Mouse (Mus musculus) granulocyte monocyte progenitor cell, adult 5-6 weeks (primary cell): ENCODE results near the gene Krtap9-5. TPM values are rescaled to one million over a fixed set of nuclear protein-coding genes. Genes with fewer than 3 reads are reported as not detected.

Source experiments
- ATAC-seq: replicated peaks from 2 replicates; pipeline ENCODE4 v1.8.0; 2016; ENCODE audit warnings: mild to moderate bottlenecking, moderate TSS enrichment, inconsistent platforms; ENCODE audit not compliant: poor library complexity, severe bottlenecking
- total RNA-seq, 2 experiments: library from RNA; stranded (forward) in 1 of 2; stranded (reverse) in 1 of 2; fragments of 200-712, 200-1000 nt in 1 of 2; fragments of >200 nt in 1 of 2; fragmentation: Nextera tagmentation in 1 of 2; gene quantifications; 2 replicates each; pipeline ENCODE4 v1.2.3; 2014 to 2017

The Krtap9-5 gene
- not detected in 2 replicates for total RNA-seq (2014; fragmentation: Nextera tagmentation)
- not detected in 2 replicates for total RNA-seq (2017)

DNA sequence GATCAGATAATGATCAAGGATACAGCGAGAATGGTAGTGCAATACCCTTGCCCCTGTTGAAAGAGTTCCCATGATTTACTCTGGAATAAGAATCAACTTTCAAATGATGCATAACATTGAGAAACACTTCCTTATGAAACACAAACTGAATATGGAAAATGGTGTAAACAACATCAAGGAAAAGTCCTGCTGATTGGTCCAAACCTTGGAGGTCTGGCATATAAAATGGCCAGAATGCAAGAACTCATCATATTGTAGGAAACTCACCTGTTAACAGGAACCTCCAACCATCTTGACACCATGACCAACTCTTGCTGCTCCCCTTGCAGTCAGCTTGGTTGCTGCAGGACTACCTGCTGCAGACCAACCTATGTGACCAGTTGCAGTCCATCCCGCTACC, at the start of gene Krtap9-5:
TSS of gene Krtap9-5 (plus strand) at position 301 of the 400 bp plus-strand sequence.
- ATAC-seq, result no peak

DNA sequence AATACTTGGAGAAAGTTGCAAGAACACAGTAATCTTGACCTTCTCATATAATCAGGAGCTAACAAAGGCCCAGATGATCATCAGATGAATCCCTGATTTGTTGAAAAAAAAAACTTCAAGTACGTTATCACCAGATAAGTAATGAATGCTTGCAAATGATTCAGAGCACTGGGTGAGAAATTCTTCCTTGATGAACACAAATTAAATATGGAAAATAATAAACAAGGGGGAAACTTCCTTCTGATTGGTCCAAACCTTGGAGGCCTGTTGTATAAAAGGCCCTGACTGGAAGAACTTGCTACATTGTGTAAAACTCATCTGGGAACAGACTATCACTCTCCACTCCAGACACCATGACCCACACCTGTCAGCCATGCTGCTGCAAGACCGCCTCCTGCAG, 40.7 kb upstream of the Krtap9-5 start, which contains the start of gene Krtap31-1:
TSS of gene Krtap31-1 (plus strand) at position 301 of the 400 bp plus-strand sequence.
- ATAC-seq, result no peak

DNA sequence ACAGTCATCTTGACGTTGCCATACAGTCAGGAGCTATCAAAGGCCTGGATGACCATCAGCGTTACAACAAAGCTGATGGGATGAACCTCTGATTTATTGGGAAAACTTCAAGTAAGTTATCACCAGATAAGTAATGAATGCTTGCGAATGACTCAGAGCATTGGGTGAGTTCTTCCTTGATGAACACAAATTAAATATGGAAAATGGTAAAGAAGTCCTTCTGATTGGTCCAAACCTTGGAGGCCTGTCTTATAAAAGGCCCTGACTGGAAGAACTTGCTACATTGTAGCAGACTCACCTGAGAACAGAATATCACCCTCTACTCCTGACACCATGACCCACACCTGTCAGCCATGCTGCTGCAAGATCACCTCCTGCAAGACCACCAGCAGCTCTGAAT, 33.8 kb upstream of the Krtap9-5 start, which contains the start of gene Gm11565:
TSS of gene Gm11565 (plus strand) at position 301 of the 400 bp plus-strand sequence.
- no peak for ATAC-seq

DNA sequence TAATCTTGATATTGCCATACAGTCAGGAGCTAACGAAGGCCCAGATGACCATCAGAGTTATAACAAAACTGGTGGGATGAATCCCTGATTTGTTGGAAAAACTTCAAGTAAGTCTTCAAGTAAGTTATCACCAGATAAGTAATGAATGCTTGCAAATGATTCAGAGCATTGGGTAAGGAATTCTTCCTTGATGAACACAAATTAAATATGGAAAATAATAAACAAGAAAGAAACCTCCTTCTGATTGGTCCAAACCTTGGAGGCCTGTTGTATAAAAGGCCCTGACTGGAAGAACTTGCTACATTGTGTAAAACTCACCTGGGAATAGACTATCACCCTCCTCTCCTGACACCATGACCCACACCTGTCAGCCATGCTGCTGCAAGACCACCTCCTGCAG, 12.3 kb upstream of the Krtap9-5 start, which contains the start of gene Krtap31-2:
TSS of gene Krtap31-2 (plus strand) at position 301 of the 400 bp plus-strand sequence.
- ATAC-seq, result no peak

DNA sequence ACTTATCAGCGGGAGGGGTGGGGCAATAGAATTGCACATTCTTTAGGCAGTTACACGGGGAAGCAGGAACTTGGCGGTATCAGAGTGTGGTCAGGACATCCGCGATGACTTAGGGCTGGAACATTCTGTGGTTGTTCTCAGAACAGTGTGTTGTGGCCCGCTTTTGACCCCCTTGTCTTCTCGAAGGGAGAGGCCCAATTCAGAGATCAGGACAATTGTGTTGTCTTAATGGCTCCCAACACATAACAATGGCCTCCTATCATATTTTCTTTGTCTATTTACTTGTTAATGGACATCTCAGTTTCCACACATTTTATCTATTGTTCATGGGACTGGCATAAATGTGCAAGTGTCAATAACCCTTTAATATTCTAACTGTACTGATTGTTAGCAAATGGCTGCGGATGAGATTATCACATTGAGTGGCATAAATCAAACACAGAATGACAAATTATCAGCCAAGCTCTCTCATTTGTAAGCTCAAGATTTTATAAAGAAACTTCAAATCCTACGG, 10.5 kb upstream of the Krtap9-5 start:
- no peak for ATAC-seq

DNA sequence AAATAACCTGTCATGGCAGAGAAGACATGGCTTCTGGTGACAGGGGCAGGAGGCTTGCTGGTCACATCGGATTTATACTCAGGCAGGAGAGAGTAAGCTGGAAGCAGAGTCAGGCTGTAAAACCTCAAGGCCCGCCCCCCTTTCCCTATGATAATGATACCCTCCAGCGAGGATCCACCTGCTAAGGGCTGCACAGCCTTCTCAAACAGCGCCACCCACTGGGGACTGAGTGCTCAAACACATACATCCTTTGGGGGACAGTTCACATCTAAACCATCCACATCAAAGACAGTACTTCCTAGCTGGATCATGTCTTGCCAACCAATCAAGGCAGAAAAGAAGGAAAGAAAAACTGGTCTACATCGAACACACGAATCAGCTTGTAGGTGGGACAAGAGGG, 15.9 kb downstream of the Krtap9-5 start:
- no peak for ATAC-seq

DNA sequence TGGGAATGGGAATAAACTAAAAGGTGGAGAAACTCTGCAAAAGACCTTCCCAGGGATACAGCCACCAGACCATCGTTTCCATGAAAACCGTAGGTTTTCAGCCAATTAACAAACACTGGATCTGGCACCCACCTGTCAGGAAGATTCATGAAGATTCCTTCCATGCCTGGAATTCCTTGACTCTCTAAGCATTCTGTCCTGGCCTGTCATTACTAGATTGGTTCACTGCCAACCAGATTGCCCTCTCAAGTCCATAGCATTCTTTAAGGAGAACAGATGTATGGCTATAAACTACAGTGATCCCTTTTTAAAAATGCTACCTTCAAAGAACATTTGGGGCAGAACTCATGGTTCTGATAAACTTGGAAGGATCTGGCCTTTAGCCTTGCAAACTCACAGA, 17.7 kb downstream of the Krtap9-5 start:
- ATAC-seq, result no peak

DNA sequence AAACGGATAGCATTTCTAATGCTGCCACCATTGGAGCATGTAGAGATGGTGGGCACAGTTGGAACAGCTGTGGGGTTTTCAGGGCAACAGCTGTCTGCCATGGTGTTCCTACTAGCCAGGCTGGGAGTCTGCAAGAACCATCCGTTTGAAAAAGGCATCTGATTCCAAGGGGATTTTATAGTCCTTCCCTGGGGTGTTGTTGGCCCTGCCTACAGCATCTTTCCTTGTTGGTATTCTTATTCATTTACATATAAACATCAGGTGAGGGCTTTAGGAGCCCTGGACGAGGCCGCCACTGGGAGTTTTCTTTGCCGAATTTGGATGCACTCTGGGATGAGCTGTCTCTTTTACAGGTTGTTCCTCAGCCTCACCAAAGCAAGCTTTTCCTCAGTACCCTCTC, 30.7 kb downstream of the Krtap9-5 start, which contains the start of gene Krtap29-1:
TSS of gene Krtap29-1 (minus strand) at position 101 of the 400 bp plus-strand sequence.
- ATAC-seq, result no peak

DNA sequence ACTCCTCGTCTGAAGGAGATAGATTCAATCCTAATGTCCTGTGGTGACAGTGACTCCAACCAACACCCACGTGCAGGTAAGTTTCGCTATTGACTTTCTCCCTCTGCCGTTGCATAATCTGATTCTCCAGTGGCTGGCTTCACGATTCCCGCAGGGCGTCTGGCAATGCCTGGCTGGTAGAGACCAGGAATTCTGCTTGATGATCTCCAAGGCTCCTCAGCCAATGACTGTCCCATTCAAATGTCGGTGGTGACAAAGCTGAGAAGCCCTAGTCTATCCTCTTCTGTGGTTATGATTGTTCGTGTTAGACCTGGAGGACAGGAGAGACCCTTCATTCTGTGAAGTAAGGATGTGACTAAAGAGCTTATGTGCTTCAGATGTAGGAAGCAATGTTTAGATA, 34.5 kb downstream of the Krtap9-5 start:
- no peak for ATAC-seq

DNA sequence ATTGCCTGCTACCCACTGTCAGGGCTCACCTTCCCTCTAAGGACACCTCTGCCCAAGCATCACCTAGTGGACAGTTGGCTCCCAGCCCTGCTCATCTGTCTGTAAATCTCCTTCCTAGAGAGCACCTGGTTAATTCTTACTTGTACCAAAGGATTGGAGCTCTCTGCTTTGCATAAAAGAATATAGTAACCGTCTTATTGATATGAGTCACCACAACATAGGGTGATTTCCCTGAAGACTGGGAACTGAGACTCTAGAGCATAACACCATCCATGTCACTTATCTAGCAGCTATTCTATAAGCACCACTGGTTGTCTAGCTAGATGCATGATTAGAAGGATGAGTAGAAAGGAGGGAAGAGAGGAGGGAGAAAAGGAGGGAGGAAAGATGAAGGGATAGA, 35.2 kb downstream of the Krtap9-5 start:
- no peak for ATAC-seq

DNA sequence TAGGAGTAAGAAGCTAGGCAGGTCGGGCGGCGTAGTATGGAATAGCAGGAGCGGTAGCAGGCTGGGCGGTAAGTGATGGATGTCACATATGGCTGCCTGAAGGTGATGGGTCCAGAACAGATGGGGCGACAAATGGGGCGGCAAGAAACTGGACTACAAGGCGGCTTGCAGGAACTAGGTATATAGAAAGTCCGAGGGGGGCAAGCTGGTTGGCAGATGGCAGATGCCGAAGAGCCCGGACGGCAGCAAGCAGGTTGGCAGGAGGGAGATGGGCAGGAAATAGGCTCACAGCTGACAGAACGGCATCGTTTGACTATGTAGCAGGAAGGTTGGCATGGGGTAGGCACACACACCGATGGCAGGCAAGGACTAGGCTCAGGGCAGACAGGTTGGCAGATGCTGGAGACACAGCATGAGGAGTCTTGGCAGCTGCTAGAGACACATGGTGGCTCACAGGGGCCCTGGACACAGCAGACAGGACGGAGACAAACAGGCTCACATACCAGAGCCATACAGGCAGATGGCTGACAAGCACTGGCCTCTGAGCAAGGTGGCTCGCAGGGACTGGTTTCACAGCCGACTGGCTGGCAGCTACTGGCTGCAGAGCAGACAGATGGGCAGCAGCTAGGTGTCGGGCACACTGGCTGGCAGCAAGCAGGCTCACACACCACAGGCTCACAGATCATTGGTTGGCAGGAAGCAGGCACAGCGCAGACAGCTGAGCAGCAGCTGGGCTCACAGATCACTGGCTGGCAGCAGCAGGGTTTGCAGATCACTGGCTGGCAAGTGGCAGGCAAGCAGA, 37.2 kb downstream of the Krtap9-5 start:
- ATAC-seq, result no peak

DNA sequence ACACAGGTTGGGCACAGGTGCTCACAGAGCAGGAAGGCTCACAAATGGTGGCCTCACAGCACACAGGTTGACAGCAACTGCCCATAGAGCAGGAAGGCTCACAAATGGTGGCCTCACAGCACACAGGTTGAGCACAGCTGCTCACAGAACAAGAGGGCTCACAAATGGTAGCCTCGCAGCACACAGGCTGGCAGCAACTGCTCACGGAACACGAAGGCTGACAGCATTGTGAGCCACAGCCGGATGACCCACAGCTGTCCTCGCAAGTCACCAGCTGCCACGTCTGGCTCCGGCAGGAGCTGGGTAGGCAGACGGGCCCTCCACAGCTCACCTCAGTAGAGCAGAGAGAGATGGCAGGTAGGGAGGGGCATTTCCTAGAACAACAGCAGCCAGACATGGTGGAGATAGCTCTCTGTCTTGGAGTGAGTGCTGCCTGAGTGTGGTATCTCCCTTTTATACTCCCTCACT, 37.9 kb downstream of the Krtap9-5 start, which contains the start of gene Krtap16-1:
TSS of gene Krtap16-1 (minus strand) at position 418 of the 468 bp plus-strand sequence.
- no peak for ATAC-seq

DNA sequence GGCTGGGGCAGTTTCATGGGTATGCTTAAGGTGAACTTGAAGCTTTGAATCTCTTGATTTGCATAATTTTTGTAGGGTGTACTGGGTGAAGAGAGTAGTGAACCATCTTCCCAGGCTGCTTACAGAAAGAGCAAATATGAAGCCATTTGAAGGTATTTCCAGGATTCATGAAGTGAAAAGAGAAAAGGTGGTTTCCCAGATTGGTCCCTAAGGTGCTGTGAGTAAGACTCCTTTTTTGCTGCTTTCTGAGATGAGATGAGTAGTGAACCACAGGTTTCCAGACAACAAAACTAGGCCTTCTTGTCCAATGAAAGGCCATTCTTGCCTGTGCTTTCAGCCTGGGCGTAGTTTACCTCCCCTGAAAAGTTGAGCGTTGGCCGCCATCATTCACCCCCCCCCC, 40.3 kb downstream of the Krtap9-5 start:
- ATAC-seq, result no peak

DNA sequence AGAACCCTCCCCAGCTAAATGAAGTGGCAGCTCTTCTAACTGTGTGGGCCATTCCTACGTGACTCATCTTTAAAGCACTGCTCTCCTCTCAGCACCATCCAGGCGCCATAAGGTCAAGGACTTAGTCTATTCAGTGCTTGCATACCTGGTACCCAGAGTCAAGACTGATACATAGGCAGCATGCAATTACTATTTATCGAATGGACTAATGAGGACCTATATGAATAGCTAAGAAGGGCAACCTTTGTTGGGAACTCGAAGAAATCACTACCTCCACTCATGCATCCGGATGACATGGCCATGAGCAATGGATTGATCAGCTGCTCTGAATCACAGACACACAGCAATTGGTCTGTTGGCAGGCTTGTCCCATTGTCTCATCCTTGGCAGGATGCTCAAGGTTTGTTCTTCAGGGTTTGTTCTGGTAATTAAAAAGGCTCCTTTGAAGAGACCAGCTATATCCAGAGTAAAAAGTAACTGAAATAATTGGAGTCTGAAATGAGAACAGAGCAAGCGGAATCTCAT, 41.7 kb downstream of the Krtap9-5 start:
- no peak for ATAC-seq

DNA sequence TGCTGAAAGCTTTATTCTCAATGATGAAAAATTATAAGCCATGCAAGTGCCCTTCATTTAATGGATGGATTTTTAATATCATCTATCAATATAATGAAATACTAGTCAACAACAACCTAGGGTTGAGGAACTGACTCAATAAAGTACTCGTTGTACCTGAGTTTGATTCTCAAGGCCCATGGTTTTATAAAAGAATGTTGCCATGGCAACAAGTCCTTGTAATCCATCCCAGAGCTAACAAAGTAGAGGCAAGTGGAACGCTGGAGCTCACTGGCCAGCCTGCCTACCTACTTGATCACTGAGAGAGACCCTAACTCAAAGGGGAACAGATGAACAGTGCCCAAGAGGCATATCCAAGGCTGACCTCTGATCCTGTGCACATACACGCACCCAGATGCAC, 42.3 kb downstream of the Krtap9-5 start:
- no peak for ATAC-seq

DNA sequence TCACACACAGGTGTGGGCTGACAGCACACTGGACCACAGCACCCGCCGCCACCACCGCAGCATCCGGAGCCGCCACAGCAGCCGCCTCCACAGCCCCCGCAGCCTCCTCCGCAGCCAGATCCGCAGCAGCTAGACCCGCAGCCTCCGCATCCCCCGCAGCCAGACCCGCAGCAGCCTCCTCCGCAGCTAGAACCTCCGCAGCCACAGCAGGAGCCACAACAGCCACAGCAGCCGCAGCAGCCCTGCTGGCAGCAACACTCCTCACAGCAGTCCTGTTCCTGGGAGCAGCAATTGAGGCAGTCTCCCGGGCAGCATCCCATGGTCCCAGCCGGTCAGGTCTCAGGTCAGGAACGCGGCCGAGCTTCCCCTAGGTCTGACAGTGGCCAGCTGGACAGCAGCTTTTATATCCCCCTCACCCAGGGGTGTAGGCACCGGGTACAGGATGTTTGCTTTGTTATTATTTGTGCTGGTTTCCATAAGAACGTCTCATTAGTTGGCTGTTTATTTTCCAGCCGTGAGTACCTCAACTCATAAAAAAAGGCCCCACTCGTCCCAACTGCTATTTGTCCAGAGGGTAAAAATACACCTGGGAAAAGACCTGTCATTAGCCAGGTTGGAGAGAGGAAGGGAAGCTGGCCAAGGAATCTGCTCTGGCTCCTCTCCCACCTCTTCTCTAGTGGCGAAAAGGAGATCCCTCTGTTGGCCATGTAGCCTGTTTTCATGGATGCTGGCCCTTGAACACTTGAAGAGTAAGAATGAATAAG, 45.5 kb downstream of the Krtap9-5 start, which contains the start of gene Krtap17-1:
TSS of gene Krtap17-1 (minus strand) at position 375 of the 764 bp plus-strand sequence.
- no peak for ATAC-seq

DNA sequence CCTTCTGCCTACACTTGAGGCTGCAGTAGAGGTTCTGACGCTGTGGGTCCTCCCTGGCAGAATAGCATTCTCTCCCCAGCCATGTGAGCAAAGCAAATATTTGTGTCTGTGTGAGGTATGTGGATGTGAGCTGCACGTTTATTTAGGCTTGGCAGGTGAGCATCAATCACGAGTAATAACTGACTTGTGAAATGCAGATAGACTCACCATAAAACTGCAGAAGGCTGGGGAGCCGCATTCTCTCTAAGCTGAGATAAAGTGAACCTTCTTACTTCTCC, 46.0 kb downstream of the Krtap9-5 start:
- ATAC-seq, result no peak

DNA sequence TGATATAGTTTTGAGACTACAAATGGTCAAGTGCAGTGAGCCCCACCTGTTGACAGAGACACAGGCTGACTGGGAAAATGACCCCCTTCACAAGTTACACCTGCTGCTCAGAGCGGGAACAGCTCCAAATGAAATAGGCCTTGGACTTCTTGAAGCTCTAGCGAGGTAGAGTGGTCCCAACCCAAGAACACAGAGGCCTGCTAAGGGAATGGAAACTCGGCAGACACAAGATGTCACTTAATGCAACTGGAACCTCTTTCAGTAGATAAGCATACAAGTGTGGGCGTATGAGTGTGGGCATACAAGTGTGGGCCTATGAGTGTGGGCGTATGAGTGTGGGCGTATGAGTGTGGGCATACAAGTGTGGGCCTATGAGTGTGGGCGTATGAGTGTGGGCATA, 50.8 kb downstream of the Krtap9-5 start:
- no peak for ATAC-seq
